Mouse (Mus musculus): Measurements from ENCODE around the gene Gnai1. TPM values are rescaled to one million over a fixed set of nuclear protein-coding genes. Genes with fewer than 3 reads are reported as not detected.

Gnai1 gene
- polyA plus RNA-seq, 1 experiment from 2014 or later = 26.9 TPM

- H3K4me2 ChIP-seq (replicated peaks) = no peak overlapping the region
- H3K27me3 ChIP-seq (replicated peaks) = no peaks in the 10 kb centered on the region
- ATAC-seq = no peak
- 69% methylated on average over 5 of the region's 5 CpGs for WGBS
- no peaks in the 10 kb centered on the region for H3K4me1 ChIP-seq (replicated peaks)
- no peak overlapping the region for H3K4me3 ChIP-seq (replicated peaks)
- H3K27ac ChIP-seq = no peak overlapping the region
- no peak overlapping the region for H3K9ac ChIP-seq
- H3K36me3 ChIP-seq = no peaks in the 10 kb centered on the region
- H3K9me3 ChIP-seq = no peaks in the 10 kb centered on the region
Observed at GRCm38 (mm10) chr5:18332256-18332655, 27.9 kb downstream of the Gnai1 start.

- Histone ChIP-seq H3K4me3 (replicated peaks) (no peak overlapping the region), H3K27me3 (replicated peaks) (no peaks in the 10 kb centered on the region), H3K27ac (no peak overlapping the region), H3K4me1 (replicated peaks) (no peaks in the 10 kb centered on the region), H3K9me3 (no peaks in the 10 kb centered on the region), H3K36me3 (no peaks in the 10 kb centered on the region), H3K9ac (no peak overlapping the region), H3K4me2 (replicated peaks) (no peak overlapping the region)
- ATAC-seq = no peak
- 39% methylated on average over 8 of the region's 8 CpGs for WGBS
Observed at GRCm38 (mm10) chr5:18330726-18331125, 29.4 kb downstream of the Gnai1 start.

- Histone ChIP-seq H3K27me3 (replicated peaks) (no peaks in the 10 kb centered on the region), H3K4me3 (replicated peaks) (no peak overlapping the region), H3K36me3 (no peaks in the 10 kb centered on the region), H3K27ac (no peak overlapping the region), H3K9ac (no peak overlapping the region), H3K9me3 (no peaks in the 10 kb centered on the region), H3K4me1 (replicated peaks) (no peaks in the 10 kb centered on the region), H3K4me2 (replicated peaks) (no peak overlapping the region)
- no peak for ATAC-seq
- 82% methylated on average over 6 of the region's 6 CpGs for WGBS
Observed at GRCm38 (mm10) chr5:18326159-18326558, 34.0 kb downstream of the Gnai1 start.

GRCm38 (mm10) chr5:18323534-18323933 is 36.6 kb downstream of the Gnai1 start:
- H3K27ac ChIP-seq = no peak overlapping the region
- H3K4me1 ChIP-seq (replicated peaks) = no peaks in the 10 kb centered on the region
- H3K27me3 ChIP-seq (replicated peaks) = no peaks in the 10 kb centered on the region
- H3K9me3 ChIP-seq = no peaks in the 10 kb centered on the region
- no peak overlapping the region for H3K4me2 ChIP-seq (replicated peaks)
- no peaks in the 10 kb centered on the region for H3K36me3 ChIP-seq
- ATAC-seq = 0 out of 2 replicates have a peak, but pooled peaks have one; percentile 17
- no peak overlapping the region for H3K4me3 ChIP-seq (replicated peaks)
- WGBS = 88% methylated on average over 9 of the region's 9 CpGs
- no peak overlapping the region for H3K9ac ChIP-seq

- WGBS = 86% methylated on average over 3 of the region's 3 CpGs
- no peak overlapping the region for H3K4me3 ChIP-seq (replicated peaks)
- no peaks in the 10 kb centered on the region for H3K9me3 ChIP-seq
- no peak overlapping the region for H3K4me2 ChIP-seq (replicated peaks)
- H3K9ac ChIP-seq = no peak overlapping the region
- no peaks in the 10 kb centered on the region for H3K36me3 ChIP-seq
- H3K4me1 ChIP-seq (replicated peaks) = no peaks in the 10 kb centered on the region
- H3K27ac ChIP-seq = no peak overlapping the region
- no peak for ATAC-seq
- no peaks in the 10 kb centered on the region for H3K27me3 ChIP-seq (replicated peaks)
Observed at GRCm38 (mm10) chr5:18321661-18322060, 38.5 kb downstream of the Gnai1 start.

- Histone ChIP-seq H3K27me3 (replicated peaks) (no peaks in the 10 kb centered on the region), H3K4me2 (replicated peaks) (no peak overlapping the region), H3K4me3 (replicated peaks) (no peak overlapping the region), H3K4me1 (replicated peaks) (no peaks in the 10 kb centered on the region), H3K9me3 (no peaks in the 10 kb centered on the region), H3K9ac (no peak overlapping the region), H3K27ac (no peak overlapping the region), H3K36me3 (no peaks in the 10 kb centered on the region)
- WGBS = 90% methylated on average over 4 of the region's 4 CpGs
- no peak for ATAC-seq
Observed at GRCm38 (mm10) chr5:18318846-18319245, 41.3 kb downstream of the Gnai1 start.

- Histone ChIP-seq H3K27me3 (replicated peaks) (no peaks in the 10 kb centered on the region), H3K4me2 (replicated peaks) (no peak overlapping the region), H3K9me3 (no peaks in the 10 kb centered on the region), H3K9ac (no peak overlapping the region), H3K4me1 (replicated peaks) (no peaks in the 10 kb centered on the region), H3K36me3 (no peaks in the 10 kb centered on the region), H3K4me3 (replicated peaks) (no peak overlapping the region), H3K27ac (no peak overlapping the region)
- ATAC-seq = no peak
- WGBS = 24% methylated on average over 1 of the region's 1 CpGs
Observed at GRCm38 (mm10) chr5:18307229-18307804, 52.8 kb downstream of the Gnai1 start.

- Histone ChIP-seq H3K4me2 (replicated peaks) (no peak overlapping the region), H3K9ac (no peak overlapping the region), H3K9me3 (no peaks in the 10 kb centered on the region), H3K4me1 (replicated peaks) (no peaks in the 10 kb centered on the region), H3K4me3 (replicated peaks) (no peak overlapping the region), H3K27me3 (replicated peaks) (no peaks in the 10 kb centered on the region), H3K27ac (no peak overlapping the region), H3K36me3 (no peaks in the 10 kb centered on the region)
- WGBS = 73% methylated on average over 2 of the region's 2 CpGs
- no peak for ATAC-seq
Observed at GRCm38 (mm10) chr5:18296584-18296983, 63.6 kb downstream of the Gnai1 start.

- H3K27ac ChIP-seq = no peak overlapping the region
- no peaks in the 10 kb centered on the region for H3K4me1 ChIP-seq (replicated peaks)
- H3K9ac ChIP-seq = no peak overlapping the region
- WGBS = 83% methylated on average over 5 of the region's 5 CpGs
- ATAC-seq = no peak
- H3K36me3 ChIP-seq = no peaks in the 10 kb centered on the region
- no peak overlapping the region for H3K4me2 ChIP-seq (replicated peaks)
- H3K9me3 ChIP-seq = no peaks in the 10 kb centered on the region
- H3K4me3 ChIP-seq (replicated peaks) = no peak overlapping the region
- no peaks in the 10 kb centered on the region for H3K27me3 ChIP-seq (replicated peaks)
Observed at GRCm38 (mm10) chr5:18292744-18293143, 67.4 kb downstream of the Gnai1 start.

- WGBS = 83% methylated on average over 4 of the region's 4 CpGs
- no peak for ATAC-seq
- no peak overlapping the region for H3K9ac ChIP-seq
- H3K4me3 ChIP-seq (replicated peaks) = no peak overlapping the region
- H3K9me3 ChIP-seq = no peaks in the 10 kb centered on the region
- H3K4me1 ChIP-seq (replicated peaks) = no peaks in the 10 kb centered on the region
- no peaks in the 10 kb centered on the region for H3K27me3 ChIP-seq (replicated peaks)
- no peak overlapping the region for H3K27ac ChIP-seq
- no peak overlapping the region for H3K4me2 ChIP-seq (replicated peaks)
- H3K36me3 ChIP-seq = no peaks in the 10 kb centered on the region
Observed at GRCm38 (mm10) chr5:18289530-18289929, 70.6 kb downstream of the Gnai1 start.

GRCm38 (mm10) chr5:18288694-18289093 is 71.5 kb downstream of the Gnai1 start:
- no peaks in the 10 kb centered on the region for H3K27me3 ChIP-seq (replicated peaks)
- no peak for ATAC-seq
- no peak overlapping the region for H3K4me2 ChIP-seq (replicated peaks)
- H3K4me1 ChIP-seq (replicated peaks) = no peaks in the 10 kb centered on the region
- H3K9me3 ChIP-seq = no peaks in the 10 kb centered on the region
- no peaks in the 10 kb centered on the region for H3K36me3 ChIP-seq
- no peak overlapping the region for H3K9ac ChIP-seq
- no peak overlapping the region for H3K4me3 ChIP-seq (replicated peaks)
- H3K27ac ChIP-seq = no peak overlapping the region
- WGBS = 93% methylated on average over 7 of the region's 7 CpGs

- no peaks in the 10 kb centered on the region for H3K9me3 ChIP-seq
- H3K4me3 ChIP-seq (replicated peaks) = no peak overlapping the region
- H3K27me3 ChIP-seq (replicated peaks) = no peaks in the 10 kb centered on the region
- ATAC-seq = no peak
- no peak overlapping the region for H3K9ac ChIP-seq
- H3K4me1 ChIP-seq (replicated peaks) = no peaks in the 10 kb centered on the region
- WGBS = 86% methylated on average over 3 of the region's 3 CpGs
- H3K4me2 ChIP-seq (replicated peaks) = no peak overlapping the region
- no peaks in the 10 kb centered on the region for H3K36me3 ChIP-seq
- no peak overlapping the region for H3K27ac ChIP-seq
Observed at GRCm38 (mm10) chr5:18288079-18288478, 72.1 kb downstream of the Gnai1 start.

- Histone ChIP-seq H3K4me1 (replicated peaks) (no peaks in the 10 kb centered on the region), H3K9ac (no peak overlapping the region), H3K27ac (no peak overlapping the region), H3K9me3 (no peaks in the 10 kb centered on the region), H3K36me3 (no peaks in the 10 kb centered on the region), H3K27me3 (replicated peaks) (no peaks in the 10 kb centered on the region), H3K4me2 (replicated peaks) (no peak overlapping the region), H3K4me3 (replicated peaks) (no peak overlapping the region)
- ATAC-seq = no peak
- 86% methylated on average over 3 of the region's 3 CpGs for WGBS
Observed at GRCm38 (mm10) chr5:18282095-18282494, 78.1 kb downstream of the Gnai1 start.

Data from intestine, embryonic 15.5 days (tissue).